Mouse (Mus musculus) adrenal gland, adult 2 months (tissue): ENCODE measurements around the gene Trip10. TPM values are rescaled to one million over a fixed set of nuclear protein-coding genes. Genes with fewer than 3 reads are reported as not detected.

Experiments used
- DNase-seq: peaks from one replicate; pipeline ENCODE4 v3.0.0; 2021
- long read RNA-seq: library from polyadenylated mRNA; stranded (forward); transcript quantifications from one replicate; pipeline ENCODE4 v2.0.0, GENCODE M21; 2021
- polyA plus RNA-seq: library from polyadenylated mRNA; depleted of rRNA; stranded (reverse); fragments of >200 nt; gene quantifications from 2 replicates; pipeline ENCODE4 v1.2.3, GENCODE M21; 2012; rRNA removed
- total RNA-seq, 2 experiments: library from RNA; stranded (reverse); gene quantifications; 2 replicates each; pipeline ENCODE4 v1.2.3; 2021

Trip10 gene
- total RNA-seq (10 to 100 TPM; 44.5 to 51.5 TPM), polyA plus RNA-seq (25.2 and 28.2 TPM in 2 replicates)
- long read RNA-seq, transcript Trip10-201 (14 exons, 2,224 nt), result major isoform, 26 of 58 reads
- long read RNA-seq, transcript Trip10-207 (14 exons, 2,016 nt), result minor isoform, 20 of 58 reads
- long read RNA-seq, partial matches to known transcripts, result 3 of 58 reads
- long read RNA-seq, other reads (novel, unspliced or antisense), result 8 of 58 reads

- peak; percentile 99 for DNase-seq
These were observed at the start of gene Trip10 for GRCm38 (mm10) chr17:57249186-57250181. Trip10 (plus strand) TSS chr17:57249455.

- no peak for DNase-seq
These were observed 47.2 kb upstream of the Trip10 start for GRCm38 (mm10) chr17:57201841-57202724.

- no peak for DNase-seq
These were observed 41.3 kb upstream of the Trip10 start for GRCm38 (mm10) chr17:57207938-57208337.

GRCm38 (mm10) chr17:57209330-57209729 is 39.9 kb upstream of the Trip10 start:
- no peak for DNase-seq

- no peak for DNase-seq
These were observed 37.8 kb upstream of the Trip10 start for GRCm38 (mm10) chr17:57211501-57211900.

- DNase-seq, result no peak
These were observed 34.4 kb upstream of the Trip10 start for GRCm38 (mm10) chr17:57214676-57215387.

GRCm38 (mm10) chr17:57218335-57218900 is 30.8 kb upstream of the Trip10 start:
- peak; percentile 53 for DNase-seq

- DNase-seq, result peak; percentile 76
These were observed 29.9 kb upstream of the Trip10 start for GRCm38 (mm10) chr17:57219167-57219883.

- DNase-seq, result no peak
These were observed 29.4 kb upstream of the Trip10 start for GRCm38 (mm10) chr17:57219884-57220207.

- DNase-seq, result no peak
These were observed 27.3 kb upstream of the Trip10 start for GRCm38 (mm10) chr17:57221911-57222310.

GRCm38 (mm10) chr17:57223313-57223712 is 25.9 kb upstream of the Trip10 start:
- DNase-seq, result no peak

GRCm38 (mm10) chr17:57227468-57227867 is 21.8 kb upstream of the Trip10 start:
- DNase-seq, result no peak

- peak; percentile 79 for DNase-seq
These were observed 21.2 kb upstream of the Trip10 start, which contains the start of gene C3 for GRCm38 (mm10) chr17:57228014-57228413. C3 (minus strand) TSS chr17:57228136.

GRCm38 (mm10) chr17:57228873-57229272 is 20.4 kb upstream of the Trip10 start:
- DNase-seq, result no peak

- peak; percentile 52 for DNase-seq
These were observed 19.2 kb upstream of the Trip10 start for GRCm38 (mm10) chr17:57229851-57230727.

- peak; percentile 49 for DNase-seq
These were observed 18.5 kb upstream of the Trip10 start for GRCm38 (mm10) chr17:57230728-57231125.

GRCm38 (mm10) chr17:57231321-57231771 is 17.9 kb upstream of the Trip10 start:
- peak; percentile 40 for DNase-seq

GRCm38 (mm10) chr17:57232200-57232599 is 17.1 kb upstream of the Trip10 start:
- no peak for DNase-seq

- DNase-seq, result peak; percentile 52
These were observed 16.2 kb upstream of the Trip10 start for GRCm38 (mm10) chr17:57233038-57233437.
